In the genomic region with DNA sequence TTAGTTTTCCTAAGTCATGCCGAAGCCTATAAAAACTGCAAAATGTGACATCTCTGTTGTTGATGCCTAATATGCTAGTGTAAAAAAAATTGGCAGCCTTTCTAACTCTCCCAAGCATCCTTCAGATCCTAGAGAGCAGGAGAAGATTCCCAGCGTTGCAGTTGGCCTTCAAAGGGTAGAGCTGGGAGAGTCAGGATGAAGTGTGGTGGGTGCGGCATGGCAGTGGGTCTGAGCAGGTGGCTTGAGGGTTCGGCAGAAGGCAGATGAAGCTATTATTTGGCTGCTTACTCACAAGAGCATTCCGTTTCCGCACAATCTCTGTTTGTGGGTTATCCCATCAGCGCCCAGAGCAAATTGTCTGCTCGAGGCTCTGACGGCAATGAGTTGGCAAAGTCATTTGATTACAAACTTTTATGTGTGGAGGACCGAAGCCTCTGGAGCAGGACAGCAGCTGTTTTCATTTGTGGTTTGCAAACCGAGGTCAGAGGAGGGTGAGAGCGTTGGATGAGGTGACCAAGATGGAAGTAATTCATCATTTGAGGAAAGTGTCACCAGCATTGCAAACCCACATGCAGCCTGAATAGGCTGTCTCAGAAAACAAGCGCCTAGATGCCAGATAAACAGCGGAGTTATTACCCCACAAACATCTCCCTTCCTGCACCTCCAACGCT, we compare ENCODE assay signal across 22 mouse cellular contexts.
DNase-seq lines count a peak whose midpoint lies in the region; ATAC-seq and TF ChIP-seq lines count a peak whose summit lies in the region.
"Had no signal": no experiment of that assay in that cellular context is flagged by ENCODE, and none has a peak within 500 bp of the region (broad histone marks: within the 10 kb centered on the region; RNA-seq: fewer than 3 reads in every experiment).

No protein-coding gene starts in this region.

- 46% methylated on average over 15 of the region's 15 CpGs for WGBS in lung, embryonic 14.5 days
- 45% methylated on average over 15 of the region's 15 CpGs for WGBS in lung, adult 2 months
- WGBS in midbrain, postnatal 0 days, result 86% methylated on average over 15 of the region's 15 CpGs

- peak; percentile 63; the same call in 1 of the 2 replicates for ATAC-seq in lung, embryonic 14.5 days (ENCODE audit: insufficient read depth)
- ATAC-seq in hematopoietic stem cell, adult 5-6 weeks (replicated peaks in 1 of 2; ENCODE audit: insufficient read depth in 1 of 2, low FRiP score in 2 of 2, low TSS enrichment in 1 of 2, low read depth in 1 of 2, poor library complexity in 2 of 2, severe bottlenecking in 2 of 2), result peak; percentile 79 to 81
- ATAC-seq in midbrain, postnatal 0 days (ENCODE audit: low FRiP score), result no peak
- ATAC-seq: intestine, embryonic 15.5 days; liver, postnatal 0 days had no signal

- no peak for TF ChIP-seq POLR2A in lung, adult 2 months (IDR thresholded peaks at IDR 0.05; ENCODE audit: borderline replicate concordance, extremely low read depth, low read depth, low read length)

- no peak overlapping the region for H3K9ac ChIP-seq in lung, embryonic 14.5 days
- no peak overlapping the region for H3K9ac ChIP-seq in midbrain, postnatal 0 days (replicated peaks; ENCODE audit: low read length, poor library complexity, severe bottlenecking)
- H3K9ac ChIP-seq: forebrain, embryonic 12.5 days; hindbrain, embryonic 15.5 days; intestine, embryonic 15.5 days; liver, postnatal 0 days; neural tube, embryonic 13.5 days; stomach, embryonic 15.5 days had no signal

- no peaks in the 10 kb centered on the region for H3K4me1 ChIP-seq in lung, embryonic 14.5 days (ENCODE audit: insufficient read depth)
- no peaks in the 10 kb centered on the region for H3K4me1 ChIP-seq in lung, adult 2 months (ENCODE audit: control insufficient read depth, insufficient read depth, low read length)
- no peaks in the 10 kb centered on the region for H3K4me1 ChIP-seq in midbrain, postnatal 0 days (ENCODE audit: insufficient read depth, low read length)
- H3K4me1 ChIP-seq: forebrain, embryonic 12.5 days; intestine, embryonic 15.5 days; midbrain, embryonic 10.5 days; stomach, embryonic 15.5 days had no signal

- TF ChIP-seq CTCF in lung, embryonic 14.5 days (IDR thresholded peaks at IDR 0.05; ENCODE audit: low read depth), result no peak
- TF ChIP-seq CTCF in lung, adult 2 months (IDR thresholded peaks at IDR 0.05; ENCODE audit: insufficient read depth, low read length), result no peak
- TF ChIP-seq CTCF in midbrain, postnatal 0 days (IDR thresholded peaks at IDR 0.05), result no peak

- H3K9me3 ChIP-seq in lung, embryonic 14.5 days (ENCODE audit: low read depth, low read length), result no peaks in the 10 kb centered on the region
- no peaks in the 10 kb centered on the region for H3K9me3 ChIP-seq in midbrain, postnatal 0 days (ENCODE audit: low read length)
- H3K9me3 ChIP-seq: forebrain, embryonic 12.5 days; hindbrain, embryonic 15.5 days; intestine, embryonic 15.5 days; limb, embryonic 10.5 days; midbrain, embryonic 10.5 days; neural tube, embryonic 13.5 days; stomach, embryonic 15.5 days had no signal

- no peak overlapping the region for H3K4me3 ChIP-seq in lung, embryonic 14.5 days (ENCODE audit: low read depth, low read length)
- H3K4me3 ChIP-seq in lung, adult 2 months (replicated peaks; ENCODE audit: extremely low read depth, low read depth, low read length), result no peak overlapping the region
- H3K4me3 ChIP-seq in midbrain, postnatal 0 days (ENCODE audit: low read depth, low read length), result no peak overlapping the region
- H3K4me3 ChIP-seq: forebrain, embryonic 12.5 days; hindbrain, embryonic 15.5 days; intestine, embryonic 15.5 days; limb, embryonic 10.5 days; midbrain, embryonic 10.5 days; neural tube, embryonic 13.5 days; stomach, embryonic 15.5 days had no signal

- H3K36me3 ChIP-seq in lung, embryonic 14.5 days (ENCODE audit: insufficient read depth), result no peaks in the 10 kb centered on the region
- no peaks in the 10 kb centered on the region for H3K36me3 ChIP-seq in midbrain, postnatal 0 days (ENCODE audit: insufficient read depth, low read length)
- H3K36me3 ChIP-seq: forebrain, embryonic 12.5 days; hindbrain, embryonic 15.5 days; intestine, embryonic 15.5 days; limb, embryonic 10.5 days; midbrain, embryonic 10.5 days; neural tube, embryonic 13.5 days; stomach, embryonic 15.5 days had no signal

- no peak overlapping the region for H3K4me2 ChIP-seq in lung, embryonic 14.5 days
- no peak overlapping the region for H3K4me2 ChIP-seq in midbrain, postnatal 0 days (ENCODE audit: low read depth, low read length, poor library complexity, severe bottlenecking)
- H3K4me2 ChIP-seq: forebrain, embryonic 12.5 days; hindbrain, embryonic 15.5 days; intestine, embryonic 15.5 days; neural tube, embryonic 13.5 days; stomach, embryonic 15.5 days had no signal

- no peaks in the 10 kb centered on the region for H3K27me3 ChIP-seq in lung, embryonic 14.5 days (ENCODE audit: insufficient read depth, low read length)
- no peaks in the 10 kb centered on the region for H3K27me3 ChIP-seq in midbrain, postnatal 0 days (ENCODE audit: insufficient read depth, low read length)
- H3K27me3 ChIP-seq: forebrain, embryonic 12.5 days; hindbrain, embryonic 15.5 days; intestine, embryonic 15.5 days; neural tube, embryonic 13.5 days; stomach, embryonic 15.5 days had no signal

- H3K27ac ChIP-seq in lung, embryonic 14.5 days (ENCODE audit: low read depth), result no peak overlapping the region
- H3K27ac ChIP-seq in midbrain, postnatal 0 days (ENCODE audit: low read depth, low read length), result no peak overlapping the region
- H3K27ac ChIP-seq: forebrain, embryonic 12.5 days; hindbrain, embryonic 15.5 days; intestine, embryonic 15.5 days; limb, embryonic 10.5 days; midbrain, embryonic 10.5 days; neural tube, embryonic 13.5 days; stomach, embryonic 15.5 days had no signal

- DNase-seq in lung, embryonic 14.5 days, result peak; percentile 70
- DNase-seq in lung, adult 2 months, result no peak
- DNase-seq in lung, postnatal 25 days (ENCODE audit: low spot score), result peak; percentile 19
- DNase-seq in urinary bladder, postnatal 14 days (ENCODE audit: low spot score), result no peak
- DNase-seq in midbrain, postnatal 0 days (ENCODE audit: low spot score), result no peak
- no peak for DNase-seq in cerebellum, postnatal 36 days
- DNase-seq: adrenal gland, postnatal 14 days; cerebellum, adult 11-12 months; cerebellum, postnatal 25 days; heart, adult 18-20 months; heart, postnatal 36 days; liver, postnatal 0 days; right cerebral cortex, postnatal 14 days; thymus, adult 2 months had no signal

Comparison
In these comparisons a context has a peak if more than half of its experiments do, and no peak if none do; other contexts are left out.
1. DNase-seq: peak in lung, embryonic 14.5 days (single experiment) and lung, postnatal 25 days (single experiment); none in lung, adult 2 months (single experiment), urinary bladder, postnatal 14 days (single experiment), midbrain, postnatal 0 days (single experiment) and cerebellum, postnatal 36 days (0 of 2).